Mouse (Mus musculus) intestine, postnatal 0 days (tissue): ENCODE measurements around the gene Olfr1507. TPM values are rescaled to one million over a fixed set of nuclear protein-coding genes. Genes with fewer than 3 reads are reported as not detected.

ENCODE experiments used
- ATAC-seq: fragments of 200-750 bp; cut with Nextera tagmentation; 2 replicates; pipeline ENCODE4 v1.8.0; 2017; ENCODE audit warnings: mild to moderate bottlenecking, moderate TSS enrichment, moderate library complexity
- H3K27ac ChIP-seq: fragments of 300-500 bp; sonication (generic); 2 replicates; pipeline ENCODE4 v1.5.1; 2014; ENCODE audit warnings: mild to moderate bottlenecking, low read depth, low read length, moderate library complexity
- H3K27me3 ChIP-seq: fragments of 300-500 bp; sonication (generic); replicated peaks from 2 replicates; pipeline ENCODE4 v1.6.1; 2014; ENCODE audit warnings: low read length, mixed read lengths; ENCODE audit not compliant: control insufficient read depth, insufficient read depth
- H3K36me3 ChIP-seq: fragments of 300-500 bp; sonication (generic); 2 replicates; pipeline ENCODE4 v1.6.1; 2014; ENCODE audit warnings: mild to moderate bottlenecking, moderate library complexity; ENCODE audit not compliant: control insufficient read depth, insufficient read depth
- H3K4me1 ChIP-seq: fragments of 300-500 bp; sonication (generic); replicated peaks from 2 replicates; pipeline ENCODE4 v1.6.1; 2014; ENCODE audit warnings: antibody characterized with exemption, low read length, mixed read lengths; ENCODE audit not compliant: control insufficient read depth, insufficient read depth
- H3K4me2 ChIP-seq: fragments of 300-500 bp; sonication (generic); replicated peaks from 2 replicates; pipeline ENCODE4 v1.6.1; 2014; ENCODE audit warnings: low read depth, mild to moderate bottlenecking, moderate library complexity
- H3K4me3 ChIP-seq: fragments of 300-500 bp; sonication (generic); 2 replicates; pipeline ENCODE4 v1.5.1; 2014; ENCODE audit warnings: low read depth, low read length
- H3K9ac ChIP-seq: fragments of 300-500 bp; sonication (generic); 2 replicates; pipeline ENCODE4 v1.6.1; 2014; ENCODE audit warnings: mild to moderate bottlenecking, low read depth, low read length
- H3K9me3 ChIP-seq: fragments of 300-500 bp; sonication (generic); 2 replicates; pipeline ENCODE4 v1.6.1; 2016; ENCODE audit warnings: mixed run types; ENCODE audit not compliant: control insufficient read depth
- CTCF ChIP-seq: sonication (generic); IDR thresholded peaks from 2 replicates; pipeline ENCODE4 v1.5.1; 2016; ENCODE audit warnings: low read depth, mild to moderate bottlenecking, control low read depth, antibody characterized with exemption, moderate library complexity
- polyA plus RNA-seq: library from polyadenylated mRNA; unstranded; fragments of >200 nt; fragmentation: Nextera tagmentation; extraction: Ambion mirVana; gene quantifications from 2 replicates; pipeline ENCODE4 v1.2.1, GENCODE M21; 2015

Olfr1507 gene
- polyA plus RNA-seq, 1 experiment from 2014 or later, result not detected

DNA sequence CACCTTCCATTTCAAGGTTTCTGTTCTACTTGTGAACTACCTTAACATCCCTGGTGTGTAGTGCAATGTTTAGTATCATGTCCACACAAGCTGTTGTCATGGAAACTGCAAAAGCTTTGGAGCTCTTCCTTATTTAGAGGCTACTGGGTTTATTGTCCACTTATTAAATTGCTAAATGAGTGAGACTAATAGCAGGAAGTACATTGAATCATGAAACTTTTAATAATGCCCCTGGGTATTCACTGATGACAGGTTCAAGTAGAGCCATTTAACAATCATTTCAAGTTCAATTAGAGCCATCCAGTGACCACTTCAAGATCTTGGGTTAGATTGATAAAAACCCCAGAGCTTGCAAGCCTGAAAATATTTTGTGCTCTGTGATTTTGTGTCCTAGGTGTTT, 52.9 kb downstream of the Olfr1507 start, which contains the start of gene Olfr1509:
TSS of gene Olfr1509 (plus strand) at position 301 of the 400 bp plus-strand sequence.
- Histone ChIP-seq H3K9me3 (no peaks in the 10 kb centered on the region), H3K4me1 (no peaks in the 10 kb centered on the region), H3K4me3 (no peak within 1 kb of the TSS), H3K9ac (no peak within 1 kb of the TSS), H3K27me3 (no peaks in the 10 kb centered on the region), H3K4me2 (no peak within 1 kb of the TSS), H3K36me3 (no peaks in the 10 kb centered on the region), H3K27ac (no peak within 1 kb of the TSS)
- no peak for ATAC-seq
- no peak for TF ChIP-seq CTCF

Other genes starting within 250 kb of the Olfr1507 start
- gene Chd8, start 238.0 kb downstream of the Olfr1507 start, polyA plus RNA-seq, result 15.7 and 17.4 TPM in 2 replicates
- 20.8 and 21.7 TPM in 2 replicates for gene Tox4, start 216.6 kb downstream of the Olfr1507 start, polyA plus RNA-seq
- 6.8 and 7.8 TPM in 2 replicates for gene Rab2b, start 216.2 kb downstream of the Olfr1507 start, polyA plus RNA-seq
- 9.2 and 11.8 TPM in 2 replicates for gene Mettl3, start 190.6 kb downstream of the Olfr1507 start, polyA plus RNA-seq
- 2.4 and 2.7 TPM in 2 replicates for gene Sall2, start 167.0 kb downstream of the Olfr1507 start, polyA plus RNA-seq
- gene Olfr1513, start 139.3 kb downstream of the Olfr1507 start, polyA plus RNA-seq, result not detected in 2 replicates
- gene Olfr1512, start 116.6 kb downstream of the Olfr1507 start, polyA plus RNA-seq, result not detected in 2 replicates
- not detected in 2 replicates for gene Olfr1511, start 98.4 kb downstream of the Olfr1507 start, polyA plus RNA-seq
- gene Olfr1510, start 81.4 kb downstream of the Olfr1507 start, polyA plus RNA-seq, result not detected in 2 replicates
- gene Olfr1509, start 52.8 kb downstream of the Olfr1507 start, polyA plus RNA-seq, result not detected in 2 replicates
- gene Olfr1508, start 28.3 kb downstream of the Olfr1507 start, polyA plus RNA-seq, result not detected in 2 replicates